Mouse (Mus musculus) lung, postnatal 0 days (tissue): ENCODE results near the gene Armh4. TPM values are rescaled to one million over a fixed set of nuclear protein-coding genes. Genes with fewer than 3 reads are reported as not detected.

Source experiments
- ATAC-seq: fragments of 200-750 bp; cut with Nextera tagmentation; 2 replicates; pipeline ENCODE4 v1.8.0; 2017; ENCODE audit warnings: moderate library complexity
- DNase-seq: peaks from one replicate; pipeline ENCODE4 v3.0.0-alpha.2; 2016; ENCODE audit warnings: low spot score
- H3K27ac ChIP-seq: fragments of 300-500 bp; sonication (generic); 2 replicates; pipeline ENCODE4 v1.5.1; 2014; ENCODE audit warnings: antibody characterized with exemption, mild to moderate bottlenecking, low read length, mixed read lengths
- H3K27me3 ChIP-seq: fragments of 300-500 bp; sonication (generic); replicated peaks from 2 replicates; pipeline ENCODE4 v1.6.1; 2014; ENCODE audit warnings: low read length, mixed read lengths; ENCODE audit not compliant: insufficient read depth
- H3K36me3 ChIP-seq: fragments of 300-500 bp; sonication (generic); 2 replicates; pipeline ENCODE4 v1.6.1; 2014; ENCODE audit warnings: low read length, mixed read lengths; ENCODE audit not compliant: insufficient read depth
- H3K4me1 ChIP-seq: fragments of 300-500 bp; sonication (generic); 2 replicates; pipeline ENCODE4 v1.6.1; 2014; ENCODE audit warnings: antibody characterized with exemption, low read depth, low read length, mixed read lengths; ENCODE audit not compliant: insufficient read depth
- H3K4me2 ChIP-seq: fragments of 300-500 bp; sonication (generic); replicated peaks from 2 replicates; pipeline ENCODE4 v1.6.1; 2014; ENCODE audit warnings: low read depth, mild to moderate bottlenecking, low read length, moderate library complexity, mixed read lengths
- H3K4me3 ChIP-seq: fragments of 300-500 bp; sonication (generic); 2 replicates; pipeline ENCODE4 v1.5.1; 2014; ENCODE audit warnings: low read depth, low read length
- H3K9ac ChIP-seq: fragments of 300-500 bp; sonication (generic); replicated peaks from 2 replicates; pipeline ENCODE4 v1.6.1; 2014; ENCODE audit warnings: low read depth, mild to moderate bottlenecking
- H3K9me3 ChIP-seq: fragments of 300-500 bp; sonication (generic); 2 replicates; pipeline ENCODE4 v1.6.1; 2016; ENCODE audit warnings: low read length, mixed read lengths
- CTCF ChIP-seq: IDR thresholded peaks from 2 replicates; pipeline ENCODE4 v1.5.1; 2016; ENCODE audit warnings: antibody characterized with exemption, mild to moderate bottlenecking
- EP300 ChIP-seq: IDR thresholded peaks from 2 replicates; pipeline ENCODE4 v1.6.1; 2016; ENCODE audit warnings: antibody characterized with exemption, mild to moderate bottlenecking, control low read depth
- WGBS: fragments of 180-500 bp; shearing (Covaris S2); extraction: QIAGEN DNeasy Blood & Tissue Kit; methylation state at CpG from one replicate; pipeline ENCODE4 v1.1.7; 2014; 5-methylcytosine and 5-hydroxymethylcytosine counted together
- polyA plus RNA-seq: library from polyadenylated mRNA; unstranded; fragments of >200 nt; fragmentation: Nextera tagmentation; extraction: Ambion mirVana; gene quantifications from 2 replicates; pipeline ENCODE4 v1.2.1, GENCODE M21; 2015

The Armh4 gene
- polyA plus RNA-seq, 1 experiment from 2014 or later, result 1.9 TPM

DNA sequence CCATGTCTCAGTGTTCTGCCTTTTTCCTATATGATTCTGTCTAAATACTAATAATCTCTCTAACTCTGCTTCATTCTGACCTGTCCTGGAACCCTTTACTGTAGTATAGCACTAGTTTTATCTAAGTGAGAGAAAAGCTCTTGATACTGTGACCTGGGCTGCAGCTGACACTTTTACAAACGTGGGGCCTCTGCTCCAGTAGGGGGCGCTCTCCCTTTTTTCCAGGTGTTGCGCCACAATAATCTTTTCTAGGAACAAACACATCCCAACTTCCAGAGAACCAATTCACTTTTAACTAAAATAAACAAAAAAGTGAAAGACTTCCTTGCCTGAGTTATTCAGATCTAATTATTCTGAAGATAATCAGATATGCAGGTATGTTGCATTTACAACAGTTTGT is 72.2 kb downstream of the Armh4 start:
- TF ChIP-seq EP300, result no peak
- TF ChIP-seq CTCF, result 0 out of 2 replicates have a peak, but pooled peaks have one; percentile 8
- Histone ChIP-seq H3K4me3 (no peak overlapping the region), H3K4me2 (no peak overlapping the region), H3K36me3 (no peaks in the 10 kb centered on the region), H3K9me3 (no peaks in the 10 kb centered on the region), H3K27me3 (no peaks in the 10 kb centered on the region), H3K27ac (no peak overlapping the region), H3K4me1 (no peaks in the 10 kb centered on the region), H3K9ac (no peak overlapping the region)
- WGBS, result 38% methylated on average over 3 of the region's 3 CpGs
- no peak for DNase-seq
- no peak for ATAC-seq

DNA sequence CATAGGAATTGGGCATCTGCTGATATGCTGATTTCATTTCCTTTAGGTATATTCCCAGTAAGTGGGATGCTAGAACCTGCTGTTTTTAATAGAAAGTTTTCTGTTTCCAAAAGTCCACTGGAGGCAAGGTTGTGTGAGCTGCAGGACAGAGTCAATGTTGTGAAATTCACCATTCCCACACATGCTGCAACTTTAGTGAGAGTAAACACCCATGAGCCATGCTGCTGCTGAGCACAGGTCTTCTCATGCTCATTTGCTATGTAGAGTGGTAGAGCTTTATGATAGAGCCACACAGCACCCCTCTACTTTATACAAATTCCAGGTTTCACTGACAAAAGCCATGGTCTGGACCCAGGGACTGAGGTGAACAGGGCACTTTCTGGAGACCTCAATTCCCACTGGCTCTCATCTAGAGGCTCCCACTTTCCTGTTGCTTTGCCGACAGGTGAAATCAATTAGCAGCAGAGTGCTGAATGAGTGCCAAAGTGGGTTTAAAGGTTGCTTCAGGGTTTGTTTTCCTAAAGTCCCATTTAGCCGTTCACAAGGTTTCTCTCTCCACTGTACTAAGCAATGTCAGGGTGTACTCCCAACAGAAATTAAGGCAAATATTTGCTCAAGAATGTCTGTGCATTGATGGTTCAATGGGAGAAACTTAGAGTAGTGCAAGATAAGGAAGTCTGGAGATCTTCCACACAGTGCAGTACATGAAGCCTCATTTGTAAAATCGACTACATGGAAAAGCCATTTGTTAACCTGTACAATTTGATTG is 79.6 kb downstream of the Armh4 start:
- Histone ChIP-seq H3K27ac (no peak overlapping the region), H3K4me2 (no peak overlapping the region), H3K4me1 (no peaks in the 10 kb centered on the region), H3K4me3 (no peak overlapping the region), H3K27me3 (no peaks in the 10 kb centered on the region), H3K36me3 (no peaks in the 10 kb centered on the region), H3K9me3 (no peaks in the 10 kb centered on the region), H3K9ac (no peak overlapping the region)
- ATAC-seq (no peak), DNase-seq (no peak)
- 32% methylated on average over 3 of the region's 3 CpGs for WGBS
- TF ChIP-seq EP300 (no peak), CTCF (no peak)

DNA sequence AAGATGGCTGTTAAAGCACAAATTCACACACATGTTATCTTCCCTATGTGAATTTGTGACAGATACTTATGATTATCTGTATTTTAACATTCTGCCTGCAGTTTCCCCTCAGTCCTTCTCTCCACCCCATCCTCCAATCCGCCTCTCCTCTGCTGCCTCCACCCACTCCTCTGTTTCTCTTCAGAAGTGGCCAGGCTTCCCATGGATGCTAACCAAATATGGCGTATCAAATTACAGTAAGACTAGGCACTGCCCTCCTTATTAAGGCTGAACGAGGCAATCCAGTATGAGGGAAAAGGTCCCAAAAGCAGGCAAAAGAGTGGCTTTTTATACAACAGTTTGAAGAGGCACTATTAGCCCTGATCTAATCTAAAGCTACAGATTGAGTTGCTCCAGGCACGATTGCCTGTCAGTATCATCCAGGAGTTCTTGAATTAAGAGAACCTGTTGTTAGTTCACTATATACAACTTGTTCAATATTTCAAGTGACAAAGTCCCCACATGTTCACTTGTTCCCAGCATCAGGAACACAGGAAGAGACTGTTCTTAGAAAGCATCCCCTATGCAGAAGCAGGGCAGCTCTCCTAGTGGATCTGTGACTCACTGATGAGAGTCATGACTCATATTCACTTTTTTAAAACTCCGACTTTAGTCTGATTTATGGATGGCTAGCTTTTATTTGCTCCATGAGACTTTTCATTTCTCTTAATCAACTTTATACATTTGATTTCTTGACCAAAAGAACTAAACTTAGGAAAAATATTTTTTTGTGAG is 103.5 kb downstream of the Armh4 start:
- DNase-seq (no peak), ATAC-seq (no peak)
- Histone ChIP-seq H3K4me3 (no peak overlapping the region), H3K27me3 (no peaks in the 10 kb centered on the region), H3K9me3 (no peaks in the 10 kb centered on the region), H3K4me2 (no peak overlapping the region), H3K9ac (no peak overlapping the region), H3K36me3 (no peaks in the 10 kb centered on the region), H3K27ac (no peak overlapping the region), H3K4me1 (no peaks in the 10 kb centered on the region)
- WGBS, result 50% methylated on average over 5 of the region's 5 CpGs
- no peak for TF ChIP-seq EP300
- TF ChIP-seq CTCF, result no peak

DNA sequence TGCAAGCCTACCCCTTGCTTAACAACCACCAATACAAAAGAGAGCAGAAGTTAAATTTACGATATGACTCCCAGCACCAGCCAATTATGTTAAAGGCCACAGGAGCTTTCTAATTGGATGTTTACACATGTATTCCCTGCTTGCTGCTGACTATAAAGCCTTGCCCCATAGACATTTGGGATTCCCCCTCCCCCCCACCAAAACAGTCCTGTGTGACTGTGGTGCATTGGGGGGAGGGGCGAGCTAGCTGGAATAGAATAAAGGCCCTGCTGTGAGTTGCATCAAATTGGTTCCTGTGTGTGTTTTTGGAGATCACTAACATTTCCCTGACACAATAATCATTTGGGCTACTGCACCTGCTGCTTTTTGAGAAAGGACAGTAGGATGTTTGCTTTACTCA is 106.6 kb downstream of the Armh4 start:
- no peaks in the 10 kb centered on the region for H3K27me3 ChIP-seq
- ATAC-seq, result no peak
- WGBS, result 80% methylated on average over 2 of the region's 2 CpGs

DNA sequence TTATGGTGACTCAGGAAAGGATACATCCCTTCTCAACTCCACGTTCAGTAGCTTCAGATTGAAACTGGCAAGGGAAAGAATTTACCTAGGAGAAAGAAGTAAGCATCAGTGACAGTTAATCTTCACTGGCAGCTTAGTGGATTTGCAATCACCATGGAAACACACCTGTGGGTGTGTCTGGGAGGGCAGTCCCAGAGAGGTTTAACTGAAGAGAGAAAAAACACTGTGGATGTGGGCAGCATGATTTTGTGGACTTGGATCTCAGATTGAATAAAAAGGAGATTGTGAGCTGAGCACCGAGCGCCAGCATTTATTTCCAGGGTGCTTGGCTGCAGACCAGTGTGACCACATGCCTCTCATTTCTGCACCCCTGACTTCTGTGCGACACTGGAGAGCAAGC is 122.7 kb downstream of the Armh4 start:
- Histone ChIP-seq H3K9ac (no peak overlapping the region), H3K36me3 (no peaks in the 10 kb centered on the region), H3K4me3 (no peak overlapping the region), H3K9me3 (no peaks in the 10 kb centered on the region), H3K27ac (no peak overlapping the region), H3K4me2 (no peak overlapping the region), H3K27me3 (no peaks in the 10 kb centered on the region), H3K4me1 (no peaks in the 10 kb centered on the region)
- DNase-seq, result no peak
- TF ChIP-seq EP300, result no peak
- TF ChIP-seq CTCF, result no peak
- 35% methylated on average over 4 of the region's 4 CpGs for WGBS
- no peak for ATAC-seq

More for the DNA sequence above, 106.6 kb downstream of the Armh4 start:
- DNase-seq, result no peak
- TF ChIP-seq CTCF (no peak), EP300 (no peak)
- no peak overlapping the region for H3K27ac ChIP-seq
- H3K9me3 ChIP-seq, result no peaks in the 10 kb centered on the region
- no peak overlapping the region for H3K4me2 ChIP-seq
- H3K36me3 ChIP-seq, result no peaks in the 10 kb centered on the region
- no peak overlapping the region for H3K4me3 ChIP-seq
- H3K4me1 ChIP-seq, result no peaks in the 10 kb centered on the region
- H3K9ac ChIP-seq, result no peak overlapping the region

DNA sequence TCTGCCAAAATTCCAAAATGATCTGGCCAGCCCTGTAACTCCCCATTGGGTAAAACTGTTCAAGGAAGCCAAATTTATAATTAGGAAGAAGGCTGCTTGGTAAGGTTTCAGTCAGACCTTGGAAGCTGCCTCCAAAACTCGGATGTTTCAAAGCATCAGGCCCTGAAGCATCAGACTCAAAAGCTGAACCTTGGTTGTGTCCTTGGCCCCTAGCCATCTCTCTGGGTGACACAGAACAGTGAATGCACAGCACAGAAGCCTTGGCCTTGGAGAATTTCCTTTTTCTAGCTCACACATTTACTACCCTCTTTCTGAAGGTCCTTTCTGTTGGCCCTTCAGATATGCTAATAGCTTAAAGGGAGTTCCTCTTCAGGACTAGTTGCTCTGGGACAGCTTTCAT is 134.0 kb downstream of the Armh4 start:
- no peaks in the 10 kb centered on the region for H3K4me1 ChIP-seq
- H3K4me3 ChIP-seq, result no peak overlapping the region
- no peak for DNase-seq
- H3K27ac ChIP-seq, result no peak overlapping the region
- H3K9me3 ChIP-seq, result no peaks in the 10 kb centered on the region
- no peaks in the 10 kb centered on the region for H3K27me3 ChIP-seq
- TF ChIP-seq EP300 (no peak), CTCF (no peak)
- no peaks in the 10 kb centered on the region for H3K36me3 ChIP-seq
- ATAC-seq, result no peak
- no peak overlapping the region for H3K9ac ChIP-seq
- 78% methylated on average over 1 of the region's 1 CpGs for WGBS
- H3K4me2 ChIP-seq, result no peak overlapping the region
